Mouse (Mus musculus): ENCODE data around the gene Ndnf. TPM values are rescaled to one million over a fixed set of nuclear protein-coding genes. Genes with fewer than 3 reads are reported as not detected.

The Ndnf gene
- total and polyA plus RNA-seq, 2 experiments from 2014 or later: 14.8 to 86.2 TPM

- H3K27me3 ChIP-seq (ENCODE audit: insufficient read depth, low read length): no peaks in the 10 kb centered on the region
- ATAC-seq (no peak), DNase-seq (ENCODE audit: low spot score) (no peak)
- H3K9ac ChIP-seq (replicated peaks; ENCODE audit: low read length): no peak overlapping the region
- no peak for TF ChIP-seq CTCF (IDR thresholded peaks at IDR 0.05; ENCODE audit: low read depth)
- no peak overlapping the region for H3K4me3 ChIP-seq (ENCODE audit: low read length)
- no peaks in the 10 kb centered on the region for H3K4me1 ChIP-seq (ENCODE audit: insufficient read depth, low read length)
- no peak overlapping the region for H3K27ac ChIP-seq
- H3K9me3 ChIP-seq (ENCODE audit: low read length): no peaks in the 10 kb centered on the region
- no peaks in the 10 kb centered on the region for H3K36me3 ChIP-seq (ENCODE audit: insufficient read depth, low read length)
- WGBS: 86% methylated on average over 6 of the region's 6 CpGs
- no peak overlapping the region for H3K4me2 ChIP-seq (ENCODE audit: low read depth, low read length)
These were observed 23.7 kb upstream of the Ndnf start for GRCm38 (mm10) chr6:65647731-65648130.

- no peaks in the 10 kb centered on the region for H3K9me3 ChIP-seq (ENCODE audit: low read length)
- no peak overlapping the region for H3K4me3 ChIP-seq (ENCODE audit: low read length)
- H3K36me3 ChIP-seq (ENCODE audit: insufficient read depth, low read length): no peaks in the 10 kb centered on the region
- H3K4me1 ChIP-seq (ENCODE audit: insufficient read depth, low read length): no peaks in the 10 kb centered on the region
- H3K27ac ChIP-seq: no peak overlapping the region
- ATAC-seq: no peak
- TF ChIP-seq CTCF (IDR thresholded peaks at IDR 0.05; ENCODE audit: low read depth): peak; percentile 68
- peak; percentile 86 for DNase-seq (ENCODE audit: low spot score)
- no peak overlapping the region for H3K9ac ChIP-seq (replicated peaks; ENCODE audit: low read length)
- H3K4me2 ChIP-seq (ENCODE audit: low read depth, low read length): no peak overlapping the region
- H3K27me3 ChIP-seq (ENCODE audit: insufficient read depth, low read length): no peaks in the 10 kb centered on the region
- 18% methylated on average over 4 of the region's 4 CpGs for WGBS
These were observed 20.0 kb upstream of the Ndnf start for GRCm38 (mm10) chr6:65651376-65651775.

DNA sequence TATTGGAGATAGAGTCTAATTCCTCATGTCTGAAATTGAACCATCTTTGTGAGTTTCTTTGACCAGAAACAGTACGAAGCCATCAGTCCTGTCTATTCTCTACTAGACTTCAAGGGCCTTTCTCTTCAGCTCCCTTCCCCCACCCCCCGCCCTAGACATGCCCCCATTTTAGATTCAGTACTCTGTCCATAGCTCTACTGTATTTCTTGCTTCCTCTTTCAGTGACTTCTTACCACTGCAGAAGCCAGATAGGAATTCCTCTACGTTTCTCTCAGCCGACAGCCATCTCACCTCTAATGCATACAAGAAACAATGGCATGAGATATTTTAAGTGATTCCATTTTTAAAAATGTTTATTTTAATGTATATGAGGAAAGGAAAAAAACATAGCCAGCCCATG is 10.1 kb upstream of the Ndnf start:
- TF ChIP-seq CTCF (IDR thresholded peaks at IDR 0.05; ENCODE audit: low read depth): no peak
- Histone ChIP-seq H3K27ac (no peak overlapping the region), H3K9ac (replicated peaks; ENCODE audit: low read length) (no peak overlapping the region), H3K4me1 (ENCODE audit: insufficient read depth, low read length) (no peaks in the 10 kb centered on the region), H3K4me3 (ENCODE audit: low read length) (no peak overlapping the region), H3K27me3 (ENCODE audit: insufficient read depth, low read length) (no peaks in the 10 kb centered on the region), H3K36me3 (ENCODE audit: insufficient read depth, low read length) (no peaks in the 10 kb centered on the region), H3K9me3 (ENCODE audit: low read length) (no peaks in the 10 kb centered on the region), H3K4me2 (ENCODE audit: low read depth, low read length) (no peak overlapping the region)
- DNase-seq (ENCODE audit: low spot score) (no peak), ATAC-seq (no peak)
- WGBS: 82% methylated on average over 4 of the region's 4 CpGs

DNA sequence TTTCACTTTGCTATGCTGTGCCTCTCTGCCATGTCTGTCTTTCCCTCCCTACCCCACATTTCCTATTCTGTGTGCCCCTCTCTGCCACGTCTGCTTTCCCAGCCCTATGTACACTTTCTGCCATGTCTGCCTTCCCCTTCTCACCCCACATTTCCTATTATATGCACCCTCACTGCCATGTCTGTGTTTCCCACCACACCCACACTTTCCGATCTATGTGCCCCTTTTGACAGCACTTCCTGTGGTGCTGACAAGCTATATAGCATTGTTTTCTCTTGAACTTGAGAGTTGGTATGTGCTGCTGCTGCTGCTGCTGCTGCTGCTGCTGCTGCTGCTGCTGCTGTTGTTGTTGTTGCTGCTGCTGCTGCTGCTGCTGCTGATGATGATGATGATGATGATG is 9.3 kb upstream of the Ndnf start:
- no peaks in the 10 kb centered on the region for H3K9me3 ChIP-seq (ENCODE audit: low read length)
- no peak overlapping the region for H3K4me3 ChIP-seq (ENCODE audit: low read length)
- H3K4me2 ChIP-seq (ENCODE audit: low read depth, low read length): no peak overlapping the region
- WGBS: 70% methylated on average over 2 of the region's 2 CpGs
- no peaks in the 10 kb centered on the region for H3K4me1 ChIP-seq (ENCODE audit: insufficient read depth, low read length)
- H3K27ac ChIP-seq: no peak overlapping the region
- no peaks in the 10 kb centered on the region for H3K27me3 ChIP-seq (ENCODE audit: insufficient read depth, low read length)
- H3K9ac ChIP-seq (replicated peaks; ENCODE audit: low read length): no peak overlapping the region
- TF ChIP-seq CTCF (IDR thresholded peaks at IDR 0.05; ENCODE audit: low read depth): no peak
- H3K36me3 ChIP-seq (ENCODE audit: insufficient read depth, low read length): no peaks in the 10 kb centered on the region
- ATAC-seq: no peak
- DNase-seq (ENCODE audit: low spot score): no peak

- Histone ChIP-seq H3K4me1 (ENCODE audit: insufficient read depth, low read length) (no peaks in the 10 kb centered on the region), H3K4me2 (ENCODE audit: low read depth, low read length) (no peak overlapping the region), H3K9ac (replicated peaks; ENCODE audit: low read length) (no peak overlapping the region), H3K36me3 (ENCODE audit: insufficient read depth, low read length) (no peaks in the 10 kb centered on the region), H3K27me3 (ENCODE audit: insufficient read depth, low read length) (no peaks in the 10 kb centered on the region), H3K27ac (no peak overlapping the region), H3K9me3 (ENCODE audit: low read length) (no peaks in the 10 kb centered on the region), H3K4me3 (ENCODE audit: low read length) (no peak overlapping the region)
- no peak for ATAC-seq
- 79% methylated on average over 6 of the region's 6 CpGs for WGBS
- no peak for DNase-seq (ENCODE audit: low spot score)
- TF ChIP-seq CTCF (IDR thresholded peaks at IDR 0.05; ENCODE audit: low read depth): no peak
These were observed 7.4 kb upstream of the Ndnf start for GRCm38 (mm10) chr6:65663990-65664389.

DNA sequence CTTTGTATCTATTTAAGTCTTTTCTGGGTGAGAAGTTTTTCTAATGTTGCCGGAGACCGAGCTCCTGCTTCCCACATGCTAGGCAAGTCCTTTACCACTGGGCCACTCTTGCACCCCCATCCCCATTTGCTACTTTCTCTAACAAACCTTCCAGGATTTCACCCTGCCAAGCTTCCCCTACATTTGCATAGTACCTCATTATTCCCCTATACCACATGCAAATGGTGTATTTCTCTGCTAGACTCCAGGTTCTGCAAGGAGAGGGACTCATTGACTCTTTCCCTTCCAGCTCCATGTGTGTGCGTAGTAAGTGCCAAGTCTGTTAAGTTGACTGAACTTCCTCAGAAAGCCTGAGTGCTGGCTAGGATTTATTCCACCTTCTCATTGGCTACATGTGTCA is 5.1 kb upstream of the Ndnf start:
- ATAC-seq: no peak
- TF ChIP-seq CTCF (IDR thresholded peaks at IDR 0.05; ENCODE audit: low read depth): no peak
- Histone ChIP-seq H3K9me3 (ENCODE audit: low read length) (no peaks in the 10 kb centered on the region), H3K4me3 (ENCODE audit: low read length) (no peak overlapping the region), H3K9ac (replicated peaks; ENCODE audit: low read length) (no peak overlapping the region), H3K27me3 (ENCODE audit: insufficient read depth, low read length) (no peaks in the 10 kb centered on the region), H3K36me3 (ENCODE audit: insufficient read depth, low read length) (no peaks in the 10 kb centered on the region), H3K4me2 (ENCODE audit: low read depth, low read length) (no peak overlapping the region), H3K4me1 (ENCODE audit: insufficient read depth, low read length) (no peaks in the 10 kb centered on the region), H3K27ac (no peak overlapping the region)
- DNase-seq (ENCODE audit: low spot score): no peak
- WGBS: 66% methylated on average over 3 of the region's 3 CpGs

GRCm38 (mm10) chr6:65669971-65670370 is 1.4 kb upstream of the Ndnf start:
- no peak for TF ChIP-seq CTCF (IDR thresholded peaks at IDR 0.05; ENCODE audit: low read depth)
- Histone ChIP-seq H3K36me3 (ENCODE audit: insufficient read depth, low read length) (no peaks in the 10 kb centered on the region), H3K4me1 (ENCODE audit: insufficient read depth, low read length) (peaks cover 3% of the 10 kb centered on the region; the same call in 1 of the 2 replicates), H3K9me3 (ENCODE audit: low read length) (no peaks in the 10 kb centered on the region), H3K4me3 (ENCODE audit: low read length) (no peak overlapping the region), H3K9ac (replicated peaks; ENCODE audit: low read length) (no peak overlapping the region), H3K27me3 (ENCODE audit: insufficient read depth, low read length) (no peaks in the 10 kb centered on the region), H3K27ac (no peak overlapping the region), H3K4me2 (ENCODE audit: low read depth, low read length) (no peak overlapping the region)
- no peak for DNase-seq (ENCODE audit: low spot score)
- 53% methylated on average over 2 of the region's 2 CpGs for WGBS
- ATAC-seq: no peak

All from hindbrain, postnatal 0 days (tissue).